Mouse (Mus musculus): Measurements from ENCODE around the gene Agpat1. TPM values are rescaled to one million over a fixed set of nuclear protein-coding genes. Genes with fewer than 3 reads are reported as not detected.
A peak's percentile ranks its signal among the peaks of the same experiment; 100 is the strongest.

The Agpat1 gene
- polyA plus RNA-seq, 1 experiment from 2014 or later, result 64.8 TPM

GRCm38 (mm10) chr17:34592581-34593549, 11.2 kb upstream of the Agpat1 start:
- no peak for ATAC-seq (replicated peaks; ENCODE audit: low FRiP score)
- no peak for DNase-seq (ENCODE audit: low spot score)

DNA sequence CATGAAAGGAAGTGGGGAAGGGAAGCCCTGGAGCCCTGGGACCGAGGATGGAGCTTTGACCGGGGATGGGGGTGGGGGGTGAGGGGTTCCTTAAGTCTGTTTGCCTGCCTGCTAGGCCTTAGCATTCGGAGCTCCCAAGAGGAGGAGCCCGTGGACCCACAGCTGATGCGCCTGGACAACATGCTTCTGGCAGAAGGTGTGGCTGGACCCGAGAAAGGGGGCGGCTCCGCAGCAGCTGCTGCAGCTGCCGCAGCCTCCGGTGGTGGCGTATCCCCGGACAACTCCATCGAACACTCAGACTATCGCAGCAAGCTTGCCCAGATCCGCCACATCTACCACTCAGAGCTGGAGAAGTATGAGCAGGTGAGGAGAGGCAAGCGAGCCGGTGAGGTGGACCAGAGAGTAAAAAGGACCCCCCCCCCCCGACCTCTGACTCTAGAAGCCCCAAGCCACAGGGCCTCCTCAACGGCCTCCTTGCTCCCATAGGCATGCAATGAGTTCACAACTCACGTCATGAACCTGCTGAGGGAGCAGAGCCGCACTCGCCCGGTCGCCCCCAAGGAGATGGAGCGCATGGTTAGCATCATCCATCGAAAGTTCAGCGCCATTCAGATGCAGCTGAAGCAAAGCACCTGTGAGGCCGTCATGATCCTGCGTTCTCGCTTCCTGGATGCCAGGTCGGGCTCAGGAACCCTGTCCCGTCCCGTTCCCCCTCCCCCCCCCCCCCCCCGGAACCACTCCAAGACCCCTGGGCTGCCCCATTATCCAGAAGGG, 10.1 kb upstream of the Agpat1 start:
- no peaks in the 10 kb centered on the region for H3K9me3 ChIP-seq (ENCODE audit: control insufficient read depth, low read length)
- no peak for DNase-seq (ENCODE audit: low spot score)
- no peak overlapping the region; the same call in 1 of the 2 replicates for H3K27ac ChIP-seq (ENCODE audit: low read depth, low read length)
- peak overlapping the region; percentile 91 for H3K4me3 ChIP-seq (ENCODE audit: low read depth, low read length)
- H3K4me2 ChIP-seq, result peak overlapping the region; percentile 100
- peaks cover 64% of the 10 kb centered on the region for H3K4me1 ChIP-seq (replicated peaks; ENCODE audit: control insufficient read depth, insufficient read depth, low read length)
- peak overlapping the region; percentile 96; the same call in 1 of the 2 replicates for H3K9ac ChIP-seq (ENCODE audit: low read depth, low read length)
- H3K36me3 ChIP-seq (ENCODE audit: control insufficient read depth, insufficient read depth, low read length), result peaks cover 4% of the 10 kb centered on the region; the same call in 1 of the 2 replicates
- no peaks in the 10 kb centered on the region for H3K27me3 ChIP-seq (replicated peaks; ENCODE audit: control insufficient read depth, insufficient read depth, low read length)
- ATAC-seq (replicated peaks; ENCODE audit: low FRiP score), result no peak
- WGBS, result 63% methylated on average over 34 of the region's 34 CpGs

More at GRCm38 (mm10) chr17:34592581-34593549, 11.2 kb upstream of the Agpat1 start:
- peaks cover 4% of the 10 kb centered on the region; the same call in 1 of the 2 replicates for H3K36me3 ChIP-seq (ENCODE audit: control insufficient read depth, insufficient read depth, low read length)
- peaks cover 65% of the 10 kb centered on the region for H3K4me1 ChIP-seq (replicated peaks; ENCODE audit: control insufficient read depth, insufficient read depth, low read length)
- peak overlapping the region; percentile 100 for H3K4me2 ChIP-seq
- peak overlapping the region; percentile 91 for H3K4me3 ChIP-seq (ENCODE audit: low read depth, low read length)
- peak overlapping the region; percentile 96 for H3K9ac ChIP-seq (ENCODE audit: low read depth, low read length)
- 2% methylated on average over 30 of the region's 32 CpGs for WGBS
- H3K27me3 ChIP-seq (replicated peaks; ENCODE audit: control insufficient read depth, insufficient read depth, low read length), result no peaks in the 10 kb centered on the region
- no peaks in the 10 kb centered on the region for H3K9me3 ChIP-seq (ENCODE audit: control insufficient read depth, low read length)
- peak overlapping the region; percentile 95 for H3K27ac ChIP-seq (ENCODE audit: low read depth, low read length)

DNA sequence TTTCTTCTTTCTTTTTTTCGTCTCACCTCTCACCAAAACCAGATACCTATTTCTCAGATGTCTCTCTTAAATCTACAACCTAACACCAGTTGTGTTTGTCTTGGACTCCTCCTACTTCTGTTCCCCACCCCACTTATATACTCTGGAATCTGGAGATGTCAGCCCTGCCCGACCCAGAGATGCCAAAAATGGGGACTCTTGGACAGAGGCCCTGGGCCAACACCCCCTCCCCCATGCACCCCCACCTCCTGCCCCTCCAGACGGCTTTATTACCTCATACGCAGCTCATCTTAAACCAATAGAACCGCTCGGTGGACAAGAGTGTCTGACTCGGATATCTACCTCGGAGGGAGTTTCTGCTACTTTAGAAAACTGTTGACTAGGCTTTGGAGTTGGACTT, 8.0 kb upstream of the Agpat1 start:
- Histone ChIP-seq H3K27me3 (replicated peaks; ENCODE audit: control insufficient read depth, insufficient read depth, low read length) (no peaks in the 10 kb centered on the region), H3K27ac (ENCODE audit: low read depth, low read length) (no peak overlapping the region), H3K9ac (ENCODE audit: low read depth, low read length) (no peak overlapping the region), H3K4me1 (replicated peaks; ENCODE audit: control insufficient read depth, insufficient read depth, low read length) (peaks cover 46% of the 10 kb centered on the region), H3K4me3 (ENCODE audit: low read depth, low read length) (no peak overlapping the region), H3K4me2 (no peak overlapping the region), H3K36me3 (ENCODE audit: control insufficient read depth, insufficient read depth, low read length) (peaks cover 11% of the 10 kb centered on the region), H3K9me3 (ENCODE audit: control insufficient read depth, low read length) (no peaks in the 10 kb centered on the region)
- 77% methylated on average over 8 of the region's 8 CpGs for WGBS
- ATAC-seq (replicated peaks; ENCODE audit: low FRiP score), result no peak
- DNase-seq (ENCODE audit: low spot score), result no peak

- no peaks in the 10 kb centered on the region for H3K9me3 ChIP-seq (ENCODE audit: control insufficient read depth, low read length)
- H3K27me3 ChIP-seq (replicated peaks; ENCODE audit: control insufficient read depth, insufficient read depth, low read length), result no peaks in the 10 kb centered on the region
- peaks cover 15% of the 10 kb centered on the region for H3K36me3 ChIP-seq (ENCODE audit: control insufficient read depth, insufficient read depth, low read length)
- ATAC-seq (replicated peaks; ENCODE audit: low FRiP score) (no peak), DNase-seq (ENCODE audit: low spot score) (no peak)
- WGBS, result 15% methylated on average over 6 of the region's 6 CpGs
- H3K4me3 ChIP-seq (ENCODE audit: low read depth, low read length), result no peak within 1 kb of the TSS
- peak within 1 kb of the TSS; percentile 40 for H3K9ac ChIP-seq (ENCODE audit: low read depth, low read length)
- H3K27ac ChIP-seq (ENCODE audit: low read depth, low read length), result peak within 1 kb of the TSS; percentile 19; the same call in 1 of the 2 replicates
- no peak within 1 kb of the TSS; the same call in 1 of the 2 replicates for H3K4me2 ChIP-seq
- peaks cover 44% of the 10 kb centered on the region for H3K4me1 ChIP-seq (replicated peaks; ENCODE audit: control insufficient read depth, insufficient read depth, low read length)
Observed at GRCm38 (mm10) chr17:34597566-34598095, 6.4 kb upstream of the Agpat1 start, which contains the start of gene Ager. TSS of gene Ager (plus strand) at chr17:34597862.

DNA sequence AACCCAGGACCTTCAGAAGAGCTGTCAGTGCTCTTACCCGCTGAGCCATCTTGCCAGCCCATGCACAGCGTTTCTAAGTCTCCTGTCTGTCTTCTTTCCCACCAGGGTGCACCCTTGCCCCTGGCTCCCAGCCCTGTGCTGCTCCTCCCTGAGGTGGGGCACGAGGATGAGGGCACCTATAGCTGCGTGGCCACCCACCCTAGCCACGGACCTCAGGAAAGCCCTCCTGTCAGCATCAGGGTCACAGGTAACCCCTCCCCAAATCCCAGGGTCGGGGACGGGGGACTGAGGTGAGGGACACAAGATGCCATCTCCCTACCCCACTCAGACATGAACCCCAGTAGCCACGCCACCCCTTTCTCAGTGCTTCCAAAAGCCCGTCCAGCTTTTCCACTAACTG, 4.2 kb upstream of the Agpat1 start:
- Histone ChIP-seq H3K9me3 (ENCODE audit: control insufficient read depth, low read length) (no peaks in the 10 kb centered on the region), H3K27me3 (replicated peaks; ENCODE audit: control insufficient read depth, insufficient read depth, low read length) (no peaks in the 10 kb centered on the region), H3K4me2 (no peak overlapping the region), H3K9ac (ENCODE audit: low read depth, low read length) (no peak overlapping the region), H3K27ac (ENCODE audit: low read depth, low read length) (no peak overlapping the region), H3K4me3 (ENCODE audit: low read depth, low read length) (no peak overlapping the region), H3K36me3 (ENCODE audit: control insufficient read depth, insufficient read depth, low read length) (peaks cover 14% of the 10 kb centered on the region), H3K4me1 (replicated peaks; ENCODE audit: control insufficient read depth, insufficient read depth, low read length) (peaks cover 36% of the 10 kb centered on the region)
- WGBS, result 75% methylated on average over 9 of the region's 9 CpGs
- DNase-seq (ENCODE audit: low spot score), result no peak
- ATAC-seq (replicated peaks; ENCODE audit: low FRiP score), result no peak

- Histone ChIP-seq H3K9me3 (ENCODE audit: control insufficient read depth, low read length) (no peaks in the 10 kb centered on the region), H3K36me3 (ENCODE audit: control insufficient read depth, insufficient read depth, low read length) (peaks cover 11% of the 10 kb centered on the region), H3K27me3 (replicated peaks; ENCODE audit: control insufficient read depth, insufficient read depth, low read length) (no peaks in the 10 kb centered on the region), H3K4me2 (peak overlapping the region; percentile 72; the same call in 1 of the 2 replicates), H3K9ac (ENCODE audit: low read depth, low read length) (peak overlapping the region; percentile 90; the same call in 1 of the 2 replicates), H3K4me3 (ENCODE audit: low read depth, low read length) (peak overlapping the region; percentile 84), H3K4me1 (replicated peaks; ENCODE audit: control insufficient read depth, insufficient read depth, low read length) (peaks cover 29% of the 10 kb centered on the region), H3K27ac (ENCODE audit: low read depth, low read length) (no peak overlapping the region)
- DNase-seq (ENCODE audit: low spot score), result no peak
- WGBS, result 87% methylated on average over 12 of the region's 12 CpGs
- no peak for ATAC-seq (replicated peaks; ENCODE audit: low FRiP score)
Observed at GRCm38 (mm10) chr17:34601796-34602195, 2.3 kb upstream of the Agpat1 start.

GRCm38 (mm10) chr17:34603375-34604060, 544 bp upstream of the Agpat1 start, which contains the start of gene Rnf5:
TSS of gene Rnf5 (minus strand) at chr17:34603690.
- Histone ChIP-seq H3K9me3 (ENCODE audit: control insufficient read depth, low read length) (no peaks in the 10 kb centered on the region), H3K36me3 (ENCODE audit: control insufficient read depth, insufficient read depth, low read length) (peaks cover 11% of the 10 kb centered on the region), H3K4me1 (replicated peaks; ENCODE audit: control insufficient read depth, insufficient read depth, low read length) (peaks cover 28% of the 10 kb centered on the region), H3K4me3 (ENCODE audit: low read depth, low read length) (peak within 1 kb of the TSS; percentile 98), H3K9ac (ENCODE audit: low read depth, low read length) (peak within 1 kb of the TSS; percentile 90), H3K27me3 (replicated peaks; ENCODE audit: control insufficient read depth, insufficient read depth, low read length) (no peaks in the 10 kb centered on the region), H3K27ac (ENCODE audit: low read depth, low read length) (peak within 1 kb of the TSS; percentile 95), H3K4me2 (peak within 1 kb of the TSS; percentile 95)
- peak; percentile 92 for ATAC-seq (replicated peaks; ENCODE audit: low FRiP score)
- WGBS, result under 1% methylated on average over 30 of the region's 30 CpGs
- peak; percentile 85 for DNase-seq (ENCODE audit: low spot score)
